Mouse (Mus musculus) MEL (cell line): Measurements from ENCODE around the gene Rab31. TPM values are rescaled to one million over a fixed set of nuclear protein-coding genes. Genes with fewer than 3 reads are reported as not detected.

Source experiments
- DNase-seq: peaks from one replicate; pipeline ENCODE4 v3.0.0; 2011; ENCODE audit warnings: low read depth, low spot score
- H3K27ac ChIP-seq: 2 replicates; pipeline ENCODE4 v1.5.1; 2012; ENCODE audit warnings: low read depth, mild to moderate bottlenecking, control low read depth, low read length, moderate library complexity; ENCODE audit not compliant: control insufficient read depth
- H3K27me3 ChIP-seq, 2 experiments: fragments of 150-350 bp in 1 of 2; sonication (generic) in 1 of 2; 2 replicates each; pipeline ENCODE4 v1.6.1; 2012; ENCODE audit warnings: low read length in 2 of 2, mild to moderate bottlenecking in 2 of 2, improper control_type of control experiment in 1 of 2, moderate library complexity in 1 of 2; ENCODE audit not compliant: insufficient read depth in 2 of 2, control insufficient read depth in 1 of 2
- H3K36me3 ChIP-seq, 2 experiments: 2 replicates each; pipeline ENCODE4 v1.6.1; 2012 to 2014; ENCODE audit warnings: low read length in 2 of 2, improper control_type of control experiment in 1 of 2, inconsistent platforms in 1 of 2, mild to moderate bottlenecking in 1 of 2; ENCODE audit not compliant: insufficient read depth in 2 of 2, control insufficient read depth in 1 of 2
- H3K4me1 ChIP-seq, 2 experiments: fragments of 150-350 bp in 1 of 2; sonication (generic) in 1 of 2; 2 replicates each; pipeline ENCODE4 v1.6.1; 2012; ENCODE audit warnings: low read length in 2 of 2, improper control_type of control experiment in 1 of 2, mild to moderate bottlenecking in 1 of 2; ENCODE audit not compliant: insufficient read depth in 2 of 2, control insufficient read depth in 1 of 2
- H3K4me3 ChIP-seq, 2 experiments: fragments of 150-350 bp in 1 of 2; sonication (generic) in 1 of 2; 2 replicates each; pipeline ENCODE4 v1.5.1; 2012; ENCODE audit warnings: low read depth in 2 of 2, low read length in 2 of 2, mild to moderate bottlenecking in 2 of 2, moderate library complexity in 2 of 2, control low read depth in 1 of 2, improper control_type of control experiment in 1 of 2; ENCODE audit not compliant: control insufficient read depth in 1 of 2, insufficient read depth in 1 of 2
- H3K79me2 ChIP-seq: 2 replicates; pipeline ENCODE4 v1.6.1; 2012; ENCODE audit warnings: mild to moderate bottlenecking, low read length, moderate library complexity; ENCODE audit not compliant: control insufficient read depth, poor library complexity, insufficient read depth
- H3K9ac ChIP-seq: 2 replicates; pipeline ENCODE4 v1.6.1; 2012; ENCODE audit warnings: low read depth, mild to moderate bottlenecking, control low read depth, low read length, moderate library complexity; ENCODE audit not compliant: control insufficient read depth, poor library complexity, severe bottlenecking
- H3K9me3 ChIP-seq: fragments of 150-350 bp; sonication (generic); replicated peaks from 2 replicates; pipeline ENCODE4 v1.6.1; 2012; ENCODE audit warnings: mild to moderate bottlenecking, low read length, improper control_type of control experiment, moderate library complexity; ENCODE audit not compliant: insufficient read depth
- CHD2 ChIP-seq: IDR thresholded peaks from 2 replicates; pipeline ENCODE4 v1.6.1; 2011; ENCODE audit warnings: low read length, improper control_type of control experiment
- E2F4 ChIP-seq: IDR thresholded peaks from 2 replicates; pipeline ENCODE4 v1.6.1; 2011; ENCODE audit warnings: low read depth, low read length, improper control_type of control experiment, borderline replicate concordance
- ELF1 ChIP-seq: IDR thresholded peaks from 2 replicates; pipeline ENCODE4 v1.6.1; 2014; ENCODE audit warnings: low read depth, mild to moderate bottlenecking, inconsistent platforms, low read length, improper control_type of control experiment, moderate library complexity
- ETS1 ChIP-seq: IDR thresholded peaks from 2 replicates; pipeline ENCODE4 v1.6.1; 2012; ENCODE audit warnings: low read depth, mild to moderate bottlenecking, inconsistent platforms, low read length, improper control_type of control experiment, moderate library complexity
- GATA1 ChIP-seq: IDR thresholded peaks from 2 replicates; pipeline ENCODE4 v1.6.1; 2011; ENCODE audit warnings: low read depth, low read length, improper control_type of control experiment
- HCFC1 ChIP-seq: IDR thresholded peaks from 2 replicates; pipeline ENCODE4 v1.6.1; 2012; ENCODE audit warnings: low read depth, mild to moderate bottlenecking, inconsistent platforms, low read length, improper control_type of control experiment, moderate library complexity
- JUND ChIP-seq: IDR thresholded peaks from 2 replicates; pipeline ENCODE4 v1.6.1; 2011; ENCODE audit warnings: low read depth, mild to moderate bottlenecking, improper control_type of control experiment, low read length
- KAT2A ChIP-seq: conservative IDR thresholded peaks from 2 replicates; pipeline ENCODE4 v1.6.1; 2012; ENCODE audit warnings: low read depth, low read length, improper control_type of control experiment, inconsistent platforms
- MAFK ChIP-seq: IDR thresholded peaks from 2 replicates; pipeline ENCODE4 v1.6.1; 2011; ENCODE audit warnings: low read depth, mild to moderate bottlenecking, low read length, improper control_type of control experiment, borderline replicate concordance
- NELFE ChIP-seq: IDR thresholded peaks from 2 replicates; pipeline ENCODE4 v1.6.1; 2011; ENCODE audit warnings: low read depth, low read length, improper control_type of control experiment
- POLR2A ChIP-seq, 2 experiments: IDR thresholded peaks; 2 replicates each; pipeline ENCODE4 v1.6.1; 2011 to 2012; ENCODE audit warnings: low read length in 2 of 2, mild to moderate bottlenecking in 2 of 2, control low read depth in 1 of 2, improper control_type of control experiment in 1 of 2, low read depth in 1 of 2, moderate library complexity in 1 of 2; ENCODE audit not compliant: control insufficient read depth in 1 of 2, insufficient read depth in 1 of 2, poor library complexity in 1 of 2
- POLR2AphosphoS2 ChIP-seq: IDR thresholded peaks from 2 replicates; pipeline ENCODE4 v1.6.1; 2011; ENCODE audit warnings: low read length, improper control_type of control experiment
- POLR2AphosphoS5 ChIP-seq: IDR thresholded peaks from 2 replicates; pipeline ENCODE4 v1.6.1; 2012; ENCODE audit warnings: low read depth, borderline replicate concordance, mild to moderate bottlenecking, inconsistent platforms, low read length, moderate library complexity, mixed read lengths
- RCOR1 ChIP-seq: IDR thresholded peaks from 2 replicates; pipeline ENCODE4 v1.6.1; 2012; ENCODE audit warnings: low read depth, mild to moderate bottlenecking, inconsistent platforms, low read length, improper control_type of control experiment
- SIN3A ChIP-seq: IDR thresholded peaks from 2 replicates; pipeline ENCODE4 v1.6.1; 2012; ENCODE audit warnings: low read length, improper control_type of control experiment, inconsistent platforms
- SMC3 ChIP-seq: IDR thresholded peaks from 2 replicates; pipeline ENCODE4 v1.6.1; 2011; ENCODE audit warnings: low read depth, low read length, improper control_type of control experiment
- TAL1 ChIP-seq: IDR thresholded peaks from 2 replicates; pipeline ENCODE4 v1.6.1; 2012; ENCODE audit warnings: mild to moderate bottlenecking, inconsistent platforms, low read length, moderate library complexity, mixed read lengths
- USF1 ChIP-seq: IDR thresholded peaks from 2 replicates; pipeline ENCODE4 v1.6.1; 2014; ENCODE audit warnings: low read depth, mild to moderate bottlenecking, inconsistent platforms, low read length, improper control_type of control experiment, moderate library complexity
- ZMIZ1 ChIP-seq: IDR thresholded peaks from 2 replicates; pipeline ENCODE4 v1.6.1; 2012; ENCODE audit warnings: low read depth, mild to moderate bottlenecking, inconsistent platforms, low read length, improper control_type of control experiment, moderate library complexity
- polyA plus RNA-seq, 2 experiments: library from polyadenylated mRNA; stranded (reverse) in 1 of 2; unstranded in 1 of 2; fragments of >175 nt in 1 of 2; fragments of >200 nt in 1 of 2; gene quantifications; 2 replicates each; pipeline versions ENCODE4 v1.2.1 to v1.2.4; 2012; ENCODE audit warnings: low replicate concordance in 2 of 2, low read depth in 1 of 2; ENCODE audit not compliant: insufficient read length in 2 of 2, insufficient read depth in 1 of 2, missing spikeins in 1 of 2
- total RNA-seq: library from RNA; depleted of rRNA; stranded (reverse); fragments of 300-350 nt; gene quantifications from 2 replicates; pipeline ENCODE4 v1.2.3, GENCODE M21; 2012

Rab31 gene
- total and polyA plus RNA-seq, 3 experiments = 23.6 to 25.7 TPM; not detected in 1

- Histone ChIP-seq H3K4me3 (no peak overlapping the region), H3K9ac (no peak overlapping the region), H3K4me1 (peaks cover 20 to 27% of the 10 kb centered on the region in 2 experiments), H3K9me3 (no peaks in the 10 kb centered on the region), H3K79me2 (no peaks in the 10 kb centered on the region), H3K27ac (no peak overlapping the region), H3K36me3 (peaks cover 0 to 26% of the 10 kb centered on the region in 2 experiments; a peak in 2 of 4 replicates), H3K27me3 (no peaks in the 10 kb centered on the region)
- TF ChIP-seq RCOR1 = no peak
- TF ChIP-seq MAFK = no peak
- no peak for TF ChIP-seq ELF1
- no peak for TF ChIP-seq POLR2AphosphoS5
- no peak for TF ChIP-seq CHD2
- no peak for TF ChIP-seq POLR2A (IDR thresholded peaks at IDR 0.05; ENCODE audit: control insufficient read depth in 1 of 2, insufficient read depth in 1 of 2, low read depth in 1 of 2, low read length in 2 of 2, poor library complexity in 1 of 2)
- TF ChIP-seq SIN3A = no peak
- no peak for TF ChIP-seq E2F4
- DNase-seq = no peak
These were observed 103.5 kb downstream of the Rab31 start for GRCm38 (mm10) chr17:65669061-65669460.

GRCm38 (mm10) chr17:65667792-65668191, 104.8 kb downstream of the Rab31 start:
- no peaks in the 10 kb centered on the region for H3K9me3 ChIP-seq
- H3K4me1 ChIP-seq = peaks cover 21 to 33% of the 10 kb centered on the region in 2 experiments
- H3K79me2 ChIP-seq = no peaks in the 10 kb centered on the region
- H3K36me3 ChIP-seq = peaks cover 0 to 34% of the 10 kb centered on the region in 2 experiments; a peak in 2 of 4 replicates
- DNase-seq = no peak
- no peak overlapping the region for H3K4me3 ChIP-seq
- no peaks in the 10 kb centered on the region for H3K27me3 ChIP-seq
- H3K27ac ChIP-seq = no peak overlapping the region
- TF ChIP-seq KAT2A = no peak
- no peak for TF ChIP-seq USF1
- no peak for TF ChIP-seq NELFE
- no peak for TF ChIP-seq HCFC1
- TF ChIP-seq ZMIZ1 = no peak
- no peak for TF ChIP-seq TAL1
- no peak for TF ChIP-seq JUND
- no peak for TF ChIP-seq SMC3
- no peak for TF ChIP-seq GATA1
- no peak for TF ChIP-seq POLR2AphosphoS2
- TF ChIP-seq RCOR1 = no peak
- TF ChIP-seq ETS1 = no peak
- no peak overlapping the region for H3K9ac ChIP-seq
